Mouse (Mus musculus) CH12.LX (cell line): ENCODE data around the gene Thrap3. TPM values are rescaled to one million over a fixed set of nuclear protein-coding genes. Genes with fewer than 3 reads are reported as not detected.
A peak's percentile ranks its signal among the peaks of the same experiment; 100 is the strongest.
"Not testable (repeated sequence)": the region's sequence is repeated elsewhere in the genome, so short reads cannot be mapped to it uniquely, and the experiment has no call there.

Experiments
- DNase-seq: peaks from one replicate; pipeline ENCODE4 v3.0.0-alpha.2; 2013; ENCODE audit errors: extremely low read depth
- H3K27ac ChIP-seq: 2 replicates; pipeline ENCODE4 v1.5.1; 2012; ENCODE audit warnings: low read depth, mild to moderate bottlenecking, control low read depth, moderate library complexity; ENCODE audit not compliant: insufficient read depth
- H3K27me3 ChIP-seq: replicated peaks from 2 replicates; pipeline ENCODE3; 2012; ENCODE audit warnings: inconsistent platforms
- H3K36me3 ChIP-seq, 2 experiments: replicated peaks in 1 of 2; 2 replicates each; pipeline versions ENCODE3 to v1.6.1; 2012; ENCODE audit warnings: inconsistent platforms in 1 of 2, low read length in 1 of 2, mild to moderate bottlenecking in 1 of 2, mixed read lengths in 1 of 2, moderate library complexity in 1 of 2; ENCODE audit not compliant: control insufficient read depth in 1 of 2, insufficient read depth in 1 of 2
- H3K4me1 ChIP-seq, 2 experiments: 2 replicates each; pipeline ENCODE4 v1.6.1; 2012; ENCODE audit warnings: inconsistent platforms in 1 of 2, moderate library complexity in 1 of 2; ENCODE audit not compliant: insufficient read depth in 2 of 2, control insufficient read depth in 1 of 2
- H3K4me2 ChIP-seq: 2 replicates; pipeline ENCODE4 v1.6.1; 2012; ENCODE audit warnings: low read depth, mild to moderate bottlenecking, control low read depth; ENCODE audit not compliant: poor library complexity, insufficient read depth, severe bottlenecking
- H3K4me3 ChIP-seq, 3 experiments: fragments of 150-350 bp in 1 of 3; sonication (generic) in 1 of 3; replicated peaks in 1 of 3; 2 replicates each; pipeline versions ENCODE3 to v1.5.1; 2011 to 2012; ENCODE audit warnings: low read depth in 2 of 3, low read length in 2 of 3, mild to moderate bottlenecking in 2 of 3, moderate library complexity in 2 of 3, control low read depth in 1 of 3, improper control_type of control experiment in 1 of 3, inconsistent platforms in 1 of 3, mixed read lengths in 1 of 3; ENCODE audit not compliant: poor library complexity in 1 of 3
- H3K79me2 ChIP-seq: replicated peaks from 2 replicates; pipeline ENCODE4 v1.6.1; 2012; ENCODE audit warnings: mild to moderate bottlenecking, moderate library complexity; ENCODE audit not compliant: control insufficient read depth, poor library complexity, insufficient read depth, severe bottlenecking; ENCODE audit errors: extremely low read depth
- H3K9ac ChIP-seq: 2 replicates; pipeline ENCODE4 v1.6.1; 2012; ENCODE audit warnings: low read depth, mild to moderate bottlenecking, control low read depth, moderate library complexity; ENCODE audit not compliant: insufficient read depth
- H3K9me3 ChIP-seq: replicated peaks from 2 replicates; pipeline ENCODE3; 2012; ENCODE audit warnings: low read length, inconsistent platforms, mixed read lengths
- CHD1 ChIP-seq: IDR thresholded peaks from 2 replicates; pipeline ENCODE4 v1.6.1; 2012; ENCODE audit warnings: low read depth, low read length, improper control_type of control experiment, inconsistent platforms
- CTCF ChIP-seq, 2 experiments: IDR thresholded peaks in 1 of 2; conservative IDR thresholded peaks in 1 of 2; 2 replicates each; pipeline ENCODE4 v1.5.1; 2011 to 2012; ENCODE audit warnings: low read depth in 2 of 2, low read length in 2 of 2, improper control_type of control experiment in 1 of 2, inconsistent platforms in 1 of 2, mild to moderate bottlenecking in 1 of 2, moderate library complexity in 1 of 2
- ELF1 ChIP-seq: IDR thresholded peaks from 2 replicates; pipeline ENCODE4 v1.6.1; 2014; ENCODE audit warnings: low read depth, mild to moderate bottlenecking, inconsistent platforms, low read length, improper control_type of control experiment
- ETS1 ChIP-seq: conservative IDR thresholded peaks from 2 replicates; pipeline ENCODE4 v1.6.1; 2012; ENCODE audit warnings: low read depth, mild to moderate bottlenecking, inconsistent platforms, low read length, improper control_type of control experiment, moderate library complexity
- IRF4 ChIP-seq: IDR thresholded peaks from 2 replicates; pipeline ENCODE4 v1.6.1; 2014; ENCODE audit warnings: low read depth, mild to moderate bottlenecking, inconsistent platforms, low read length, improper control_type of control experiment
- JUND ChIP-seq: conservative IDR thresholded peaks from 2 replicates; pipeline ENCODE4 v1.6.1; 2011; ENCODE audit warnings: low read depth, low read length, improper control_type of control experiment
- MYC ChIP-seq: IDR thresholded peaks from 2 replicates; pipeline ENCODE4 v1.6.1; 2011; ENCODE audit warnings: low read depth, mild to moderate bottlenecking, improper control_type of control experiment, low read length
- RAD21 ChIP-seq: IDR thresholded peaks from 2 replicates; pipeline ENCODE4 v1.6.1; 2011; ENCODE audit warnings: low read depth, mild to moderate bottlenecking, low read length, improper control_type of control experiment, moderate library complexity
- SIN3A ChIP-seq: IDR thresholded peaks from 2 replicates; pipeline ENCODE4 v1.6.1; 2012; ENCODE audit warnings: low read length, improper control_type of control experiment, inconsistent platforms
- SMC3 ChIP-seq: IDR thresholded peaks from 2 replicates; pipeline ENCODE4 v1.6.1; 2011; ENCODE audit warnings: low read depth, low read length, improper control_type of control experiment
- dilution Hi-C: fragments of 300-500 bp; cut with MboI; formaldehyde crosslinking; loops from 2 replicates; pipeline ENCODE4 v1.14.3; 2020; ENCODE audit warnings: low sequenced_read_pairs; ENCODE audit not compliant: extremely low pct_unique_long_range_greater_than_20kb, extremely low pct_ligation_motif_present
- in situ Hi-C: fragments of 300-500 bp; cut with MboI; formaldehyde crosslinking; loops from 3 replicates; pipeline ENCODE4 v1.14.3; 2019; ENCODE audit warnings: low sequenced_read_pairs, low pct_ligation_motif_present, low pct_unique_long_range_greater_than_20kb, mixed read lengths
- polyA plus RNA-seq: library from polyadenylated mRNA; unstranded; fragments of >175 nt; gene quantifications from 2 replicates; pipeline ENCODE4 v1.2.1, GENCODE M21; 2012; ENCODE audit warnings: low read depth; ENCODE audit not compliant: insufficient read length
- total RNA-seq, 2 experiments: library from RNA; depleted of rRNA; stranded (reverse); fragments of 300-350 nt in 1 of 2; fragments of >200 nt in 1 of 2; gene quantifications; 2 replicates each; pipeline ENCODE4 v1.2.3; 2012 to 2014

The Thrap3 gene
- total and polyA plus RNA-seq, 3 experiments, result 140 to 327 (median 183) TPM

GRCm38 (mm10) chr4:126183034-126183433, 19.5 kb downstream of the Thrap3 start:
- dilution Hi-C loops (no loop called here), in situ Hi-C loops (no loop called here)
- peaks cover 54 to 93% of the 10 kb centered on the region in 2 experiments for H3K36me3 ChIP-seq

DNA sequence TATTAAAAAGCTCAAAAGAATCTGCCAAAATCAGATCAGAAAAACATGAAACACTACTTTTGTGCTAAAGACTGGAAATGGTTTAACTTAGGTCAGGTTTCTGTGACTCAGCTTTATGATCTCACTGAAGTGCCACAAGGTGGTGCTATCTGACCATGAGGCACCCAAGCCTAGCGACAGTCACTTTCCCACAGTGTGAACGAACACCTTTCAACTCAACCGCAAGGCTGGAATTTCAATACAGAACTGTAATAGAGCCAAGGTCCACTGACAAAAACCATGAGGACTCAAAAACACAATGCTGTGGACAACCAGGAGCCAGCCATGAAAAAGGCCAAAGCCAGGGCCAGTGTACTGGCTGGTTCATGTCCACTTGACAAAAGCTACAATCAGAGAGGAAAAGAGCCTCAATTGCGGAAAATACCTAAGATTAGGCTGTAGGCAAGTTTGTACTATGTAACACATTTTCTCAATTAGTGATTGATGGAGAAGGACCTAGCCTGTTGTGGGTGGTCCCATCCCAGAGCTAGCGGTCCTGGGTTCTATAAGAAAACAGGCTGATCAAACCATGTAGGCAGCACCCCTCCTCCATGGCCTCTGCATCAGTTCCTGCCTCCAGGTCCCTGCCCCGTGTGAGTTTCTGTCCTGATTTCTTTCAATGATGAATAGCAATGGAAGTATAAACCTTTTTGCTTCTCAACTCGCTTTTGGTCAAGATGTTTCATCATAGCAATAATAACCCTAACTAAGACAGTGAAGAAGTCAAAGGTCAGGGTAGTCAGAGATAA, 21.2 kb downstream of the Thrap3 start:
- H3K9me3 ChIP-seq, result no peaks in the 10 kb centered on the region
- 0 out of 4 replicates have a peak, but pooled peaks cover 0 to 5% of the 10 kb centered on the region in 2 experiments for H3K4me1 ChIP-seq
- no peak overlapping the region for H3K4me3 ChIP-seq
- H3K4me2 ChIP-seq, result no peak overlapping the region
- in situ Hi-C loops (no loop called here), dilution Hi-C loops (no loop called here)
- H3K27ac ChIP-seq, result no peak overlapping the region
- H3K9ac ChIP-seq, result no peak overlapping the region
- H3K36me3 ChIP-seq, result peaks cover 63 to 91% of the 10 kb centered on the region in 2 experiments
- peak; percentile 57 for DNase-seq
- H3K79me2 ChIP-seq, result peaks cover 62% of the 10 kb centered on the region
- TF ChIP-seq SMC3 (peak; percentile 68), IRF4 (no peak), MYC (0 out of 2 replicates have a peak, but pooled peaks have one; percentile 31), RAD21 (peak; percentile 72), CTCF (conservative IDR thresholded peaks at IDR 0.05 in 1 of 2, IDR thresholded peaks at IDR 0.05 in 1 of 2; ENCODE audit: low read depth in 2 of 2, low read length in 2 of 2) (peak in 1 of 2 experiments; percentile 76; a peak in 2 of 4 replicates)
- H3K27me3 ChIP-seq, result no peaks in the 10 kb centered on the region

More at GRCm38 (mm10) chr4:126183034-126183433, 19.5 kb downstream of the Thrap3 start:
- Histone ChIP-seq H3K4me3 (no peak overlapping the region), H3K27me3 (no peaks in the 10 kb centered on the region), H3K9ac (no peak overlapping the region), H3K79me2 (peaks cover 78% of the 10 kb centered on the region), H3K4me1 (peaks cover 0 to 11% of the 10 kb centered on the region in 2 experiments; a peak in 2 of 4 replicates), H3K9me3 (no peaks in the 10 kb centered on the region), H3K4me2 (no peak overlapping the region), H3K27ac (no peak overlapping the region)
- TF ChIP-seq SIN3A, result no peak
- TF ChIP-seq JUND, result no peak
- no peak for TF ChIP-seq ELF1
- TF ChIP-seq CHD1, result no peak
- no peak for TF ChIP-seq ETS1
- DNase-seq, result no peak

DNA sequence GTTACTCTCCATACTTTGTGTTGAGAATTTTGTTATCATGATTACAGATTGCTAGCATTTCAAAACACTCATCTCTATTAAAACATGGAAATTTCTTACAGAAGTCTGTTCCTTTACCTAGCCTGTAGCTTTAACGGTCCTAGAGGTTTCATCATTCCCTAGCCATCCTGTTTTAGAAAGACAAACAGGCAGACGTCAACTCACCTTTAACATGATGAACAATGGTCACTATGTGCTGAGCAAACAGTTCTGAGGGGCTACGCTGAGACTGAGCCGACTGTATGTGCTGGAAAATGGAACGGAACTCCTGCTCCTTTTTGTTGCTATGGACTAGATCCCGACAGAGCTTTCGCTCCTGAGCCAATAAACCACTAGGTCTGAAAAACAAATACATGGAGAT, 26.6 kb downstream of the Thrap3 start:
- H3K9ac ChIP-seq, H3K4me1 ChIP-seq, DNase-seq, H3K27me3 ChIP-seq, H3K27ac ChIP-seq, in situ Hi-C loops, dilution Hi-C loops, H3K4me3 ChIP-seq, H3K9me3 ChIP-seq, H3K4me2 ChIP-seq: not testable (repeated sequence)
- H3K79me2 ChIP-seq, result peaks cover 21% of the 10 kb centered on the region
- peaks cover 71 to 92% of the 10 kb centered on the region in 2 experiments for H3K36me3 ChIP-seq
